Mouse (Mus musculus): Measurements from ENCODE around the gene Eaf2. TPM values are rescaled to one million over a fixed set of nuclear protein-coding genes. Genes with fewer than 3 reads are reported as not detected.

Eaf2 gene
- total and polyA plus RNA-seq, 3 experiments, result 0.27 to 0.68 TPM; not detected in 1

- no peak for TF ChIP-seq RAD21 (IDR thresholded peaks at IDR 0.05; ENCODE audit: low read depth, low read length)
- no peak for TF ChIP-seq CHD1 (IDR thresholded peaks at IDR 0.05; ENCODE audit: low read depth, low read length)
- no peak for TF ChIP-seq NRF1 (IDR thresholded peaks at IDR 0.05; ENCODE audit: insufficient read depth, low read depth, low read length, poor library complexity, severe bottlenecking)
- no peak for TF ChIP-seq USF1 (IDR thresholded peaks at IDR 0.05; ENCODE audit: low read depth, low read length)
- TF ChIP-seq MYC (IDR thresholded peaks at IDR 0.05; ENCODE audit: low read depth, low read length), result no peak
- no peak for TF ChIP-seq POLR2AphosphoS5 (IDR thresholded peaks at IDR 0.05; ENCODE audit: borderline replicate concordance, low read depth, low read length)
- TF ChIP-seq JUND (IDR thresholded peaks at IDR 0.05; ENCODE audit: low read depth, low read length), result no peak
- no peak for TF ChIP-seq MYB (IDR thresholded peaks at IDR 0.05; ENCODE audit: low read depth, low read length)
Observed at GRCm38 (mm10) chr16:36890559-36890958, 15.8 kb upstream of the Eaf2 start (continued).

- Histone ChIP-seq H3K79me2 (ENCODE audit: control insufficient read depth, insufficient read depth, low read length, poor library complexity) (no peaks in the 10 kb centered on the region; the same call in 1 of the 2 replicates), H3K4me3 (ENCODE audit: control insufficient read depth in 1 of 2, insufficient read depth in 1 of 2, low read depth in 2 of 2, low read length in 2 of 2) (no peak overlapping the region), H3K9me3 (replicated peaks; ENCODE audit: insufficient read depth, low read length) (no peaks in the 10 kb centered on the region), H3K9ac (ENCODE audit: control insufficient read depth, low read depth, low read length, poor library complexity, severe bottlenecking) (no peak overlapping the region), H3K27me3 (ENCODE audit: control insufficient read depth in 1 of 2, insufficient read depth in 2 of 2, low read length in 2 of 2) (no peaks in the 10 kb centered on the region), H3K27ac (ENCODE audit: control insufficient read depth, low read depth, low read length) (no peak overlapping the region), H3K36me3 (ENCODE audit: control insufficient read depth in 1 of 2, insufficient read depth in 2 of 2, low read length in 2 of 2) (peaks cover 2 to 15% of the 10 kb centered on the region in 2 experiments; a peak in 3 of 4 replicates), H3K4me1 (ENCODE audit: control insufficient read depth in 1 of 2, insufficient read depth in 2 of 2, low read length in 2 of 2) (peaks cover 9 to 10% of the 10 kb centered on the region in 2 experiments)
- no peak for DNase-seq (ENCODE audit: low read depth, low spot score)
- TF ChIP-seq MYC (IDR thresholded peaks at IDR 0.05; ENCODE audit: low read depth, low read length) (no peak), CTCF (IDR thresholded peaks at IDR 0.05 in 2 of 3, conservative IDR thresholded peaks at IDR 0.05 in 1 of 3; ENCODE audit: control insufficient read depth in 1 of 3, insufficient read depth in 1 of 3, low read depth in 2 of 3, low read length in 3 of 3, poor library complexity in 1 of 3, severe bottlenecking in 1 of 3) (no peak), ZMIZ1 (IDR thresholded peaks at IDR 0.05; ENCODE audit: low read depth, low read length) (no peak)
Observed at GRCm38 (mm10) chr16:36887546-36887945, 12.7 kb upstream of the Eaf2 start.

GRCm38 (mm10) chr16:36885912-36886311 is 11.1 kb upstream of the Eaf2 start:
- H3K36me3 ChIP-seq (ENCODE audit: control insufficient read depth in 1 of 2, insufficient read depth in 2 of 2, low read length in 2 of 2), result peaks cover 2 to 13% of the 10 kb centered on the region in 2 experiments; a peak in 3 of 4 replicates
- no peak overlapping the region for H3K9ac ChIP-seq (ENCODE audit: control insufficient read depth, low read depth, low read length, poor library complexity, severe bottlenecking)
- no peaks in the 10 kb centered on the region for H3K27me3 ChIP-seq (ENCODE audit: control insufficient read depth in 1 of 2, insufficient read depth in 2 of 2, low read length in 2 of 2)
- no peaks in the 10 kb centered on the region; the same call in 1 of the 2 replicates for H3K79me2 ChIP-seq (ENCODE audit: control insufficient read depth, insufficient read depth, low read length, poor library complexity)
- no peak overlapping the region for H3K4me3 ChIP-seq (ENCODE audit: control insufficient read depth in 1 of 2, insufficient read depth in 1 of 2, low read depth in 2 of 2, low read length in 2 of 2)
- TF ChIP-seq ZNF384 (IDR thresholded peaks at IDR 0.05; ENCODE audit: low read depth, low read length), result no peak
- no peak for TF ChIP-seq GABPA (IDR thresholded peaks at IDR 0.05; ENCODE audit: low read depth, low read length)
- TF ChIP-seq TAL1 (IDR thresholded peaks at IDR 0.05; ENCODE audit: low read length), result no peak
- no peak for TF ChIP-seq HCFC1 (IDR thresholded peaks at IDR 0.05; ENCODE audit: low read depth, low read length)
- no peak for TF ChIP-seq NRF1 (IDR thresholded peaks at IDR 0.05; ENCODE audit: insufficient read depth, low read depth, low read length, poor library complexity, severe bottlenecking)
- TF ChIP-seq KAT2A (conservative IDR thresholded peaks at IDR 0.05; ENCODE audit: low read depth, low read length), result no peak
- TF ChIP-seq MYC (IDR thresholded peaks at IDR 0.05; ENCODE audit: low read depth, low read length), result no peak
- TF ChIP-seq MEF2A (IDR thresholded peaks at IDR 0.05; ENCODE audit: extremely low read depth, insufficient replicate concordance, low read depth, low read length, poor library complexity, severe bottlenecking), result no peak
- TF ChIP-seq NELFE (IDR thresholded peaks at IDR 0.05; ENCODE audit: low read depth, low read length), result no peak
- TF ChIP-seq E2F4 (IDR thresholded peaks at IDR 0.05; ENCODE audit: borderline replicate concordance, low read depth, low read length), result no peak
- TF ChIP-seq USF1 (IDR thresholded peaks at IDR 0.05; ENCODE audit: low read depth, low read length), result no peak
- TF ChIP-seq TCF12 (IDR thresholded peaks at IDR 0.05; ENCODE audit: low read depth, low read length), result no peak
- no peak for TF ChIP-seq MXI1 (IDR thresholded peaks at IDR 0.05; ENCODE audit: low read depth, low read length)
- no peak for TF ChIP-seq MAFK (IDR thresholded peaks at IDR 0.05; ENCODE audit: borderline replicate concordance, low read depth, low read length)
- no peak for TF ChIP-seq SIN3A (IDR thresholded peaks at IDR 0.05; ENCODE audit: low read length)
- DNase-seq (ENCODE audit: low read depth, low spot score), result no peak
- no peaks in the 10 kb centered on the region for H3K9me3 ChIP-seq (replicated peaks; ENCODE audit: insufficient read depth, low read length)
- H3K4me1 ChIP-seq (ENCODE audit: control insufficient read depth in 1 of 2, insufficient read depth in 2 of 2, low read length in 2 of 2), result peaks cover 7 to 9% of the 10 kb centered on the region in 2 experiments
- H3K27ac ChIP-seq (ENCODE audit: control insufficient read depth, low read depth, low read length), result no peak overlapping the region
